Mouse (Mus musculus) adrenal gland, postnatal 25 days (tissue): ENCODE measurements around the gene Adk. TPM values are rescaled to one million over a fixed set of nuclear protein-coding genes. Genes with fewer than 3 reads are reported as not detected.

Source experiments
- DNase-seq: peaks from one replicate; pipeline ENCODE4 v3.0.0; 2021; ENCODE audit warnings: mixed read lengths
- total RNA-seq: library from RNA; stranded (reverse); gene quantifications from 2 replicates; pipeline ENCODE4 v1.2.3, GENCODE M21; 2021

Adk gene
- total RNA-seq, 1 experiment from 2014 or later: 122 TPM

GRCm38 (mm10) chr14:21100876-21101275 is 48.5 kb downstream of the Adk start:
- no peak for DNase-seq

- peak; percentile 10 for DNase-seq
These were observed 49.2 kb downstream of the Adk start for GRCm38 (mm10) chr14:21101562-21101961.

- DNase-seq: no peak
These were observed 50.4 kb downstream of the Adk start for GRCm38 (mm10) chr14:21102666-21103203.

- DNase-seq: no peak
These were observed 52.7 kb downstream of the Adk start for GRCm38 (mm10) chr14:21105049-21105448.

- peak; percentile 17 for DNase-seq
These were observed 54.2 kb downstream of the Adk start for GRCm38 (mm10) chr14:21106582-21106981.

- DNase-seq: no peak
These were observed 55.2 kb downstream of the Adk start for GRCm38 (mm10) chr14:21107551-21107950.

GRCm38 (mm10) chr14:21110492-21110891 is 58.1 kb downstream of the Adk start:
- DNase-seq: no peak

GRCm38 (mm10) chr14:21111500-21111899 is 59.1 kb downstream of the Adk start:
- DNase-seq: no peak

- no peak for DNase-seq
These were observed 59.8 kb downstream of the Adk start for GRCm38 (mm10) chr14:21112174-21112573.

- DNase-seq: no peak
These were observed 60.4 kb downstream of the Adk start for GRCm38 (mm10) chr14:21112742-21113141.

GRCm38 (mm10) chr14:21114339-21114738 is 62.0 kb downstream of the Adk start:
- no peak for DNase-seq

GRCm38 (mm10) chr14:21115318-21115717 is 62.9 kb downstream of the Adk start:
- DNase-seq: no peak

- DNase-seq: no peak
These were observed 63.6 kb downstream of the Adk start for GRCm38 (mm10) chr14:21115888-21116460.

GRCm38 (mm10) chr14:21118095-21118494 is 65.7 kb downstream of the Adk start:
- no peak for DNase-seq

- no peak for DNase-seq
These were observed 67.4 kb downstream of the Adk start for GRCm38 (mm10) chr14:21119653-21120313.

GRCm38 (mm10) chr14:21120473-21120872 is 68.1 kb downstream of the Adk start:
- DNase-seq: peak; percentile 46

- no peak for DNase-seq
These were observed 74.8 kb downstream of the Adk start for GRCm38 (mm10) chr14:21127215-21127614.

- DNase-seq: peak; percentile 19
These were observed 84.5 kb downstream of the Adk start for GRCm38 (mm10) chr14:21136906-21137305.

GRCm38 (mm10) chr14:21142603-21143002 is 90.2 kb downstream of the Adk start:
- DNase-seq: no peak

GRCm38 (mm10) chr14:21143406-21144115 is 91.2 kb downstream of the Adk start:
- peak; percentile 28 for DNase-seq

GRCm38 (mm10) chr14:21147171-21147570 is 94.8 kb downstream of the Adk start:
- DNase-seq: no peak

- no peak for DNase-seq
These were observed 97.9 kb downstream of the Adk start for GRCm38 (mm10) chr14:21150301-21150700.

- no peak for DNase-seq
These were observed 99.7 kb downstream of the Adk start for GRCm38 (mm10) chr14:21152055-21152454.
